Mouse (Mus musculus) kidney, postnatal 4 days (tissue): ENCODE data around the gene Kctd13.

Source experiments
- DNase-seq, 2 experiments: peaks; one replicate each; pipeline ENCODE4 v3.0.0; 2021; ENCODE audit warnings: mixed read lengths in 2 of 2

The Kctd13 gene

DNA sequence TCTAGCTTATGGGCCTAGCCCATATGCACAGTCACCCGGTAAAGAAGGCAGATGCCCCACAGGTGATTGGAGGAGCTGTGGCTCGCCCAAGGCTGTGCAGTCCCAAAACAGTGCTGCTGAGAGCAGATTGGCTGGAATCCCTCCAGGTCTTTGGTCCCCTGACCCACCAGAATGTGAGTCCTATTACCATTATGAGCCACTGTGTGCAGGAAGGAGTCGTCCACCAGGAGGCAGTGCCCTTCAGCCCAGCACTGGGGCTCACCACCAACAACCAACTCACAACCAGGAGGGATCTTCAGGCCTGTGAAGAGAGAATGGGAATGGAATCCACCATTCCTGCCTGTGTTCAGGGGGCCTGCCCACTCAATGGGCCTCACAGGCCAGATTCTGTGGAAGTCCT lies 17.9 kb downstream of the Kctd13 start:
- peak; percentile 67 to 75 for DNase-seq

DNA sequence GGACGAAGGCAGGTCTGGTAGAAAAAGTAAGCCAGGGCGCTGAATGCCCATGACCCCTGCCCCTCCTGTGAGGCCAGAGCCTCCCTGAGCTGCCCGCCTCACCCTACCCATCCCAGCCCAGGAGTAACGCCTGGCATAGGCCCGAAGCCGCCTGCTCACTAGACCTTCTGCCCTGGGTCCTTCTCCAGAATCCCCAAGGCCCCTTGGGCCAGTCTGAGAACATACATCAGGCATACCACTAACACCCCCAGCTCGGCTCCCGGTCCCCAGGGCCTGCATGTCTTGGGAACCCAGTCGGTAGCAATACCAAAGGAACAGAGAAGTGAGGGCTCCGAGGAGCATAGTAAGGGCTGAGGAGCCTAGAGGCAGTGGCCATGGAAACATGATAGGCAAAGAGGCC lies 19.9 kb downstream of the Kctd13 start:
- DNase-seq = no peak

DNA sequence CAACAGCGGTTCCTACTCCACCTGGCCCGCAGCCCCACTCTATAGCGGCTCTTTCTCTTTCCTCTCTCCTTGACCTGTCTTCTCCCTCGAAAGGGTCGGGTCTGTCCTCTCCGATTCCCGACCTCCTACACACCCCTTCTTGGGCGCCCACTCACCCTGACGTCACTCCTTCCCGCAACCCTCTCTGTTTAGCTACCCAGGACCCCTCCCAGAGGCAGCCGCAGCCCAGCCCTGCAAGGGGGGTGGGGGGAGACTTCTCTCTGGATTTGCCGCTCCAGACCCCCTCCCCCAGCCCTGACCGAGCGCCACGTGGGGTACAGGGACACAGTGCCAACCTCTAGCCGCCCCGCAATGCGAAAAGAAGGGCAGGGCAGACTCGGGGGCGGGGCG lies 20.7 kb downstream of the Kctd13 start, which contains the start of gene Asphd1:
Gene Asphd1, minus strand, starts transcription at position 180 of the 390 bp plus-strand sequence.
- no peak for DNase-seq

DNA sequence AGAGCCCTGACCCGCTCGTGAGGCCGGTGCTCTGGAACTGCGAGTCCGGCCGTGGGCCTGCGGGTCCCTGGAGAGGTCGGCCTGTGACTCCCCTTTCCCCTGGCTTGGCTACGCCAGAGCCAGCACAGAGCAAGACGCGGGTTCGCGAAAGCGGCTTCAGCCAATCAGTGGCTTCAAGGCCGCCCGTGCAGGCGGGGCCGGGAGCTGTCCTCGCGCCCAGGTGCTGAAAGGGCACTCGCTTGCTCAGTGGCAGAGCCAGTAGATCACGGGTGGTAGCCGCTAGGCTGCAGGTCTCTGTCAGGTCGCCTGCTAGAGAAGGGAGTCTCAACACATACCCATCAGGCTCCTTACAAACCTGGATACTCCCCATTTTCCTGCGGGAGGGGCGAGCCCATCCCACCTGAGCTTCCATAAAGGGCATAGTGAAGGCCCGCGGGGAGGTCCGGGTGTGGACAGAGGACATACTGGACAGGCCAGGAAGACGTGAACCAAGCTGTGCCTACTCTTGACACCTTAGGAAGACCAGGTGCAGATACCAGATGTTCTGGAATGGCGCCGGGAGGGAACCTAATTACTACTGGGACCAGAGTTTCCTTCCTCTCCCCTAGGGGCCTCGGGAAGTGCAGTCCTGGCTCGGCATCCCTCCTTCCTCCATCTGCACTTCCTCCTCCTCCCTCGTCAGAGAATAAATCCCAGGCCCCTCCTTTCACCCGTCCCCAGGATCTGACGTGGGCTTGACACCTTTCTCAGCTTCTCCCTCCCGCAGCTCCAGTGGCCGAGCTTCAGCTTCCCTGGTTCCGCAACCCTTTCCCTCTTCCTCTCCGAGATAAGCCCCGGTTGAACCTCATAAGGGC lies 21.3 kb downstream of the Kctd13 start, which contains the start of gene Sez6l2:
Gene Sez6l2, plus strand, starts transcription at position 771 of the 854 bp plus-strand sequence.
- DNase-seq = peak; percentile 97 to 98

DNA sequence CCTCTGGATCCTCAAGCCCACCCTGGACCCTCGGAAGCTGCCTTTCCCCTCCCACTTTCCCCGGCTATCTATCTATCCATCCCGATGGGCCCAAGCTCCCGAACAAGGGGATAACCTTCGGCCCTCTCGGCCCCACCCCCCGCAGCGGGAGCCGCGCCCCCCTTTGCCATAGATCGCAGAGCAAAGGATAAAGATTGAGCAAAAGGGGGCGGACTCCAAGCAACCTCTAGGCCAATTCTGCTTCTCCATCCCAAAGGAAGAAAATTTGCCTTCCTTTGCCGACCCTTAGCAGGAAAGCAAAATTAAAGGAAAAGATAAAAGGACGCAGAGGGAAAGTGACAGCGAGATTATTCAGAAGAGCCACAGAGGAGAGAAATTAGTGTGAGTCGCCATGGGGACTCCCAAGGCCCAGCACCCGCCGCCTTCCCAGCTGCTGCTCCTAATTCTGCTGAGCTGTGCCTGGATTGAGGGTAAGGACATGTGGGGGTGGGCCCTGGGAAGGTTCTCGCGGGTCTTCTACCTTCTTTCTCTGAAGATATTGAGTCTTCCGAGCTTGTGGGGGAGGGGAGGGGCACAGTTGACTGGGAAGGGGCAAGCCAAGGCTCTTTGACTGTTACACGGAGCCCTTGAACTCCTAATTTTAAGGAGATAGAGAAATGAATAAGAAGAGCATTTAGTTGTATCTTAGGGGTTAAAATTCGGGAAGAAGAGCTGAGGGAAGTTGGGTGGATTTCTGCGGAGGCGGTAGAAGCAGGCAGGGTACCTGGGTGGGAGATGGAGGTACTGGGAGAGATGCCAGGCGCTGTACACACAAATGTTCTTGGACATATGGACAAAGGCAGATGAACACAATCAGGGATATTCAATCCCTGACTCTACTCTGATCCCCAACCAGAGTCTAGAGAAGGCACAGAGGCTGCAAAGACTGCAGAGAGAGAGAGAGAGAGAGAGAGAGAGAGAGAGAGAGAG lies 22.3 kb downstream of the Kctd13 start:
- DNase-seq = no peak

DNA sequence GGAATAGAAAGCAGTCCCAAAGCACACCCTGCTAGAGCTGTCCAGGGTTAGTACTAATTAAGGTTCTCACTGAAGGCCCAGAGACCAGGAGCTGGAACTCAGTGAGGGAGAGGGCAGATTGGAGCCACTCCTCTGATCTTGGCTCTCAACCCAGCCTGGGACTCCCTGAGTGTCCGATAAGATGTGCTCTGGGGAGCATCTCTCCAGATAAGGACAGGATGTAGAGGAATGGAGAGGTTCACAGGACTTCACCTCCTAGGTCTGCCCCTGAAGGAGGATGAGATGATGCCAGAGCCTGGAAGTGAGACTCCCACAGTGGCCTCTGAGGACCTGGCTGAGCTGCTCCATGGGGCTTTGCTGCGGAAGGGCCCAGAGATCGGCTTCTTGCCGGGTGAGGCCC lies 23.1 kb downstream of the Kctd13 start:
- DNase-seq = no peak

DNA sequence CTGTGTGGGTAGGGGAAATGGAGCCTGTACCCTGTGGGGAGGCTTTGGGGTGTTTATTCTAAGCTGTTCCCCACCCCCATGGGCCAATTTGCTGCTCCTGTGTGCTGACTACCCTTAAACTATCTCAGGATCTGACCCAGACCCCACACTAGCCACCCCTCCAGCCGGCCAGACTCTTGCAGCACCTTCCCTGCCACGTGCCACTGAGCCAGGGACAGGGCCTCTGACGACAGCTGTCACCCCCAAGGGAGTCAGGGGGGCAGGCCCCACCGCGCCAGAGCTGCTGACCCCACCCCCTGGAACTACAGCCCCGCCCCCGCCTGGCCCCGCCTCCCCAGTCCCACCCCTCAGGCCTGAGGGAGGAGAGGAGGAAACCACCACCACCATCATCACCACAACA lies 24.0 kb downstream of the Kctd13 start:
- no peak for DNase-seq

DNA sequence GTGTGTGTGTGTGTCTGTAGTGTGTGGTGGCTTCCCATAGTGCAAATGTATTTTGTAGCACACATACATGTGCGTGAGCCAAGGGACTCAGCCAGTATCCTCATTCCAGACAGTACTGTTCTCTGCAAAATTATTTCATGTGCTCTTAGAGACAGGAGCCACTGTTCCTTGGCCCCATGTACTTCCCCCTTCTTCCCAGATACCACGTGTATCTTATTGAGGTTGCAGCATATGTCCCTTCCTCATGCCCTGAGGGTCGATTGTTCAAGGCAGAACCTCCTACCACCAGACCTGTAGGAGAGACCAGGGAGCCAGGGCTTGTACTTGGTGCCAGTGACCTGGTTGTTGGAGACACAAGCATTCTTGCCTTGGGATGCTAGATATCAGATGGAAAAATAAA lies 26.4 kb downstream of the Kctd13 start:
- no peak for DNase-seq

DNA sequence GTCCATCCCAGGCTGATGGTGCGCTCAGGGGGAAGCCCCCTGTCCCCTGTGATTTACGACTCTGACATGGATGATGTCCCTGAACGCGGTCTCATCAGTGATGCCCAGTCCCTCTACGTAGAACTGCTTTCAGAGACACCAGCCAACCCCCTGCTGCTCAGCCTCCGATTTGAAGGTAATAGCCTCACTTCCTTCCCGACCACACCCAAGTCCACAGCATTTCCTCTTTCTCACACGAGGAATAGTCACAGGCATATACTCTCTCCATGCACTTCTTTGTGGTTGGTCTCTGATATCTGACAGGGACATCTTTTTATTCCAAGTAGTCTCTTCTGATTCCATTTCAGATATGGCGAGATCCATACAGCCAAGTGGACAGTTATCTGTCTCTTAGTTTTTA lies 31.1 kb downstream of the Kctd13 start:
- DNase-seq = no peak

DNA sequence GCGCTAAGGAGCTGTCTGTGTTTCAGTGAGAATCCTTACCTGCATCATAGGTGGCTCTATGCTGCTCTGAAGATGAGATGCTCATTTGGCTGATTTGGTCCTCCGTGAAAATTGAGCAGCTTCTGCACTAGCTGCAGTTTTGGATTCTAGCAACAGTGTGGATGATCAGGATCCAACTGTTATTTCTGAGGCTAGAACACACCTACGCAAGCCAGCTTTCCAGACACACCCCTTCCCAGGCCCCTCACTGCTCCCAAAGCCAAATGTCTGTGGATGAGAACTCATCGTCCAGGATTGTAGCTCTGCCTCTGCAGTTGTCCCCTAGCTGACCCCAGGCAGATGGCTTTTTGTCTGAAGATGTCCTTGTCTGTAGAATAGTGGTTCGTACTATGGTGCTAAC lies 32.4 kb downstream of the Kctd13 start:
- DNase-seq = no peak

DNA sequence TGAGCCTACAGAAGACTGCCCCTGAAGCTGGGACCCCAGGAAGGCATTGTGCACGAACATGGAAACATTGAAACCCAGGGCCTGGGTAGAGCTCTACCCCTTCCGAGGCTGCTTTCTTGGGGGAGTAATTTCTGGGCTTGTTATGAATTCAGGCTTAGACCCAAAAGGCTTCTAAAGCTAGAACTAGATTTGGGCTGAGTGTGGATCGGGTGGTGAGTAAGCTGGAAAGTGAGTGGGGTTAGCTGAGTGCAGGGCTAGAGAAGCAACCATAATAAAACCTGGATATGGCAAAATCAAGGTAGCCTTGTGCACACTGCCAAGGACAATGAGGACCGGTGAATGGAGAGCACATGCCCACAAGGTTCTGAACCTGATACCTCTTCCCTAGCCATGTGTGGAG lies 33.3 kb downstream of the Kctd13 start:
- DNase-seq = no peak

DNA sequence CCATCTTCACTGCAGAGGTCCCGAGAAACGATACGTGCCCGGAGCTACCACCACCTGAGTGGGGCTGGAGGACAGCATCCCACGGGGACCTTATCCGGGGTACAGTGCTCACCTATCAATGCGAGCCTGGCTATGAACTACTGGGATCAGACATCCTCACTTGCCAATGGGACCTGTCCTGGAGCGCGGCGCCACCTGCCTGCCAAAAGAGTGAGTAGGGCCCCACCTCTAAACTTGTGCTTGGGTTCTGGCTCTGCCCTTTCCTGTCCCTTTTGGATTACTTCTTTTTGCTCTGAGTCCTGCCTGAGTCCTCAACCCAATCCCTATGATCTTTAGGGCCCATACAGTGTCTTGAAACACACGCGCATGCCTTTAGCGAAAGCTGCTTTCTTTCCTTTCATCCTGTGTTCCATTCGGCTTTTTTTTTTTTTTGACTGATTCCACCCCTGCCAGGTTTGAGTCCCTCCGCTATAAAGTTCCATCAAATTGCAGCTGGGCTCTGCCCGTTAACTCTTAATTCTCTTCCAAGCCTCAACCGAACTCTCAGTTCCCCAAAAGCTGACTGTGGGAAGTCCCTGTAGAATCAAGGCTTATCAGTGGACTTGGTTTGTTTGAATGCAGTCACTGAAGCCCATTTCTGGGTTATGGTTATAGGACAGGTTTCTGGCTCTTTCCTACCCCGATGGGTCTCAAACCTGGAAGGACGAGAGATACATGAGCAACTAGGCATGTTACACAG lies 35.0 kb downstream of the Kctd13 start:
- peak; percentile 72 to 78 for DNase-seq

DNA sequence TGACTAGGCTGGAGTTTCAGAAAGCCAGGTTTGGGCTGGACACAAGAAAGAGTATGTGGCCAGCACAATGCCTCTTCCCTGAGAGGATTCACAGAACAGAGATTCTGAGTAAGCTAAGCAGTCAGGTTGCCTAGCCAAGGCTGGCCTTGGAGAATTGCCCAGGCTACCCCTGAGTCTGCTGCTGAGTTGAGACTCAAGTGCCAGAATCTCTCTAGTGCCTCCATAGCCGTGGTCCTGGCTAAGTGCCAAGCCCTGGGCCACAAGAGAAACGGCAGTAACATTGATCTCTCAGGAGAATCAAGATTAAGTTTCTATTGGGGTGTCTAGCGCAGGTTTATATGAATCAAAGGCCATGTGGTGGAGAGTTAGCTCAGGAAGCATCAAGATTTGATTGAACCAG lies 36.9 kb downstream of the Kctd13 start:
- no peak for DNase-seq

DNA sequence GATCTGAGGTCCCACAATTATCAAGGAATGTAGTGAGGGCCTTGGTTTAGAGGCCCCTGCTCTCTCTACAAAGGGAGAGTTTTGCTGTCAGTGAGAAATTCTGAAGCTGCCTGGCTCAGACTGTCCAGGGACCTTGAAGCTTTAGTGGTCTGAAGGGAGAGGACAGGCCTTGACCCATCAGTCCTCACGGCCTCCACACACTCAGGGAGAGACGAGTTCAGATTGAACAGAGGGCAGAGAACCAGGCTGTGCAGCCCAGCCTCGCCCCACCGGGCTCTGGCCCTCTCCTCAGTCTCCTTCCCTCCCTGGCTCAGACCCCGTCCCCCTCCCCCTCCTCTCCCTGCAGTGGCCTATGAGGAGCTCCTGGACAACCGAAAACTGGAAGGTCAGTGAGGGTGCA lies 38.7 kb downstream of the Kctd13 start:
- no peak for DNase-seq

DNA sequence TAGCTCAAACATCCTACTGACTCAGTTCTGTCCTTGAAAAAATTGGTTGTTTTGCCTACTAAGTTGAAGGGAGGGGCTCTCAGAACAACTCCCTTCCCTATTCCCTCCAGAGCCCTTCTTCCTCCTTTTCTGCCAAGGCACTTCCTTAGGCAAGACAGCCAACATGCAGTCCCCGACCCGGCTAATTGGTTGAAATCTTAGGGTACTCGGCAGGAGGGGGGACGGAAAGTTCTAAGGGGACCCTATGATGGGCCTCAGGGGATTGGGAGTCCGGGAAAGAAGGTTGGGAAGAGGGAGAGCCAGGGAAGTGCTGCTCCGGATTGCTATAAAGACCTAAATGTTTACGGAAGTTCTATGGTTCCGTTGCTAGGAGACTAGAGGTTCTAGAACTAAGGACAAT lies 46.8 kb downstream of the Kctd13 start:
- DNase-seq = no peak

DNA sequence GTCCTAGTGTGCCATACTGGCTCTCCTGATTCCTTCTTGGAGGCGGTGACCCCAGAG lies 47.0 kb downstream of the Kctd13 start, which contains the start of gene Cdipt:
Gene Cdipt, plus strand, starts transcription at position 22 of the 57 bp plus-strand sequence.
- no peak for DNase-seq

DNA sequence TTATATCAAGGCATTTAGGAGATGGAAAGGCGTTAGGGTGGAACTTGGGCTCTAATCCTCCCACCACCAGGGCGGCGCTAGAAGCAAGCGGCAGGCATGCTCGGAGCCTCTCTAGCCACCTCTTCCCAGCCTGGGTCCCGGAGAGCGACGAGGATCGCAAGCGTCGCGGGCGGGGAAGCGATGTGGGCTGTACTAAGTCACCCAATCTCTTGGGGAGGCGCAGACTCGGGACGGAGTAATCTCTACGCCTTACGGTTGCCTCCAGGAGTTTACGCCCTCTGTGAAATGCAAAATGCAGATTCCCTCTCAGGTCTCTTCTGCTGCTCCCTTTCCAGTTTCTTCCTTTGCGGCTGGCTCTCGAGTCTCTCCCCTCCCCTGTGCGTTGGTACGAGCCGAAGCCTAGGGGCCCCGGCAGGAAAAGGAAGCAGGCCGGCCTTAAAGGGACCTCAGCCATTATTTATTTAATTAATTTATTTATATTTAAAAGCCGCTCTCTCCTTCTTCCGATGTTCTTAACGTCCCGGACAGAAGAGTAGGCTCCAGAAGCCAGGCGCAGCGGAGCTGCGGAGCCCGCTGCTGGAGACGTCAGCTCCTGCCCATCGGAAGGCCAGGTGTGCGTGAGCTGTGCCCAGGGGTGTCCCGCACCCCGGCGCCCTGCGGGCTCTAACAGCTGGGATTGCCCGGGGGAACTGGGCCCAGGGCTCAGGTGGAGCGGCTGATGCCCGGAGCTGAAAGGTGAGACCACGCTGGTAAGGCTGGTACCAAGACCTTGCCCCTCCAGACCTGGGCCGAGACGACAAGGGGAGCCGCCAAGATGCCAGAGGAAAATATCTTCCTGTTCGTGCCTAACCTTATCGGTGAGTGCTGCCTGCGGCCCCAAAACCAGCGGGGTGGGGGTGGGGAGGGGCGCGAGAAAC lies 47.5 kb downstream of the Kctd13 start, which contains the start of gene Cdiptos:
Gene Cdiptos, minus strand, starts transcription at position 149 of the 917 bp plus-strand sequence.
- DNase-seq = peak; percentile 99

DNA sequence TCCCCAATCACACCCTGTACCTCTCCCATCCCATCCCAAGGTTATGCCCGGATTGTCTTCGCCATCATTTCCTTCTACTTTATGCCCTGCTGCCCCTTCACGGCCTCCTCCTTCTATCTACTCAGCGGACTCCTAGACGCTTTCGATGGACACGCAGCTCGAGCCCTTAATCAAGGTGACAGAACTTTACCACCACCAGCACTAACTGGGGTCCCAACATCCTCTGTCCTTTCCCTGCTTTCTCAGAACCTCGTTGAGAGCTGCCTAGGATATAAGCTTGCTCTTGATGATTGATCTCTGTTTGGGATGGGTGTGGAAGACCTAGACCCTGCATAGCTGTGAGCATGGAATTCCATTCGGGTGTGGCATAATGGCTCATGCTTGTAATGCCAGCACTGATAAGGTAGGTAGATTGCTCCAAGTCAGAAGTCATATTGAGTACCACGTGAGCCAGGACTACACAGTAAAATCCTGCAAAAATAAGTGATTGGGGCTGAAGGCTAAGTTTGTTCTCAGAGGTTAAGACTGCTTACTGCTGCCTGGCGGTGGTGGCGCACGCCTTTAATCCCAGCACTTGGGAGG lies 48.3 kb downstream of the Kctd13 start:
- no peak for DNase-seq

DNA sequence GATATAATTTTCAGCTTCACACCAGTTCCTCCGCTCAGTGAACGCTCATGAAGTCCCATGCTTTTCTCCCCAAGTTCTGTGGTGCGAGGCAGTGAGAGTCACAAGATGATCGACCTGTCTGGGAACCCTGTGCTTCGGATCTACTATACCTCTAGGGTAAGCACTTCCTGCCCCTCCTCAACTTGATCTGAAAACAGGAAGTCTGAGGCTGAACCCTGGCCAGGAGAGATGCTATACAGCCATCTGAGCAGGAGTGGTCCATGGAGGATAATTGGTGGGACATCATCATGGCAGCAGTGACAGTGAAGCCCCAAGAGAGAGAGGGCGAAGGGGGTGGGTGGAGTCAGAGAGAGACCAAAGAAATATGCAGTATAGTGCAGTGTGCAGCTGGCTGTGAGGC lies 50.2 kb downstream of the Kctd13 start:
- no peak for DNase-seq

DNA sequence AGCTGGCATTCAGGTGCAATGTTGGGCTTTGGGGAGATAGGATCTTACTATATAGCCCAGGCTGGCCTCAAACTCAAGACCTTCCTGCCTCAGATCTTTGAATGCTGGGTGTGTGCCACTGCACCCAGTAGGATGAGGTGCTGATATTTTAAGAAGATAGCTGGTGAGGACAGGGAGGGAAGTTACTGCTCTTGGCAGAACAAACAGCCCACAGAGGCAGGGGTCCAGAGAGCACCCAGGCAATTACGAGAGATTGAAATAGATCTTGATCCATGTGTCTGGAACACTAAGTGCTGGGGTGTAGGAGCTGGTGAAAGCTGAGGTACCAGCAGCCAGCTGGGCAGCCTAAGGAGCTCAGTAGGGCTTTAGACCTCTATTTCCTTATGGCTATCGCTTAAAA lies 52.9 kb downstream of the Kctd13 start:
- DNase-seq = no peak

DNA sequence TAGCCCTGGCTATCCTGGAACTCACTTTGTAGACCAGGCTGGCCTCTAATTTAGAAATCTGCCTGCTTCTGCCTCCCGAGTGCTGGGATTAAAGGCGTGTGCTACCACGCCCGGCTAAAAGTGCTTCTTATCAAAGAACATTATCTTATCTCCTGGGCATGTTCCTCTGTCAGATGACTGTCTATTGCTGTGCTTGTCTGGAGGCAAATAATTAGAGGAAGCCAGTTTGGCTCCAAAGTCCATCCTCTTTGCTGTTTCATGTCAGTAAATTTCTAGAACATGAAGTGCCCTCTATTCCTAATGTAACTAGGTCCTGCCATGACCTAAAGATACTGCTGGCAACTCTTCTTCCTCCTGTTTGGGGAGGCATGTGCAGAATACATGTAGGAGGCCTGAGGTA lies 53.4 kb downstream of the Kctd13 start:
- no peak for DNase-seq

DNA sequence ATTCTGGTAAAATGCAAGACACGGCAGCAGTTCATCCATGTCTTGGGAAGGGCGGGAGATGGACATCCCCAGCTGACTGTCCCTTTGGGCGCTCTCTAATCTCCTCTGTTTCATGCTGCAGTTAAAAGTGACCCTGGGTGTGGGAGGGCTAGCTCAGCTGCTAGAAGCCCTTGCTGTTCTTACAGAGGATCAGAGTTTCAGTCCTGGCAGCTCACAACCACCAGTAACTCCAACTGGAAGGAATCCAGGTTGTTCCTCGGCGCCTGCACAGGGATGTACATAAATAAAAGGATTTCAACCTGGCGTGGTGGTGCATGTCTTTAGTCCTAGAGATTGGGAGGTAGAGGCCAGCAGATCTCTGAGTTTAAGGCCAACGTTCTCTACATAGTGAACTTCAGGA lies 54.4 kb downstream of the Kctd13 start:
- DNase-seq = no peak
